Mouse (Mus musculus) kidney, adult 18-20 months (tissue): ENCODE measurements around the gene Fut2.
A peak's percentile ranks its signal among the peaks of the same experiment; 100 is the strongest.

ENCODE experiments used
- DNase-seq: peaks from one replicate; pipeline ENCODE4 v3.0.0; 2021

The Fut2 gene

DNA sequence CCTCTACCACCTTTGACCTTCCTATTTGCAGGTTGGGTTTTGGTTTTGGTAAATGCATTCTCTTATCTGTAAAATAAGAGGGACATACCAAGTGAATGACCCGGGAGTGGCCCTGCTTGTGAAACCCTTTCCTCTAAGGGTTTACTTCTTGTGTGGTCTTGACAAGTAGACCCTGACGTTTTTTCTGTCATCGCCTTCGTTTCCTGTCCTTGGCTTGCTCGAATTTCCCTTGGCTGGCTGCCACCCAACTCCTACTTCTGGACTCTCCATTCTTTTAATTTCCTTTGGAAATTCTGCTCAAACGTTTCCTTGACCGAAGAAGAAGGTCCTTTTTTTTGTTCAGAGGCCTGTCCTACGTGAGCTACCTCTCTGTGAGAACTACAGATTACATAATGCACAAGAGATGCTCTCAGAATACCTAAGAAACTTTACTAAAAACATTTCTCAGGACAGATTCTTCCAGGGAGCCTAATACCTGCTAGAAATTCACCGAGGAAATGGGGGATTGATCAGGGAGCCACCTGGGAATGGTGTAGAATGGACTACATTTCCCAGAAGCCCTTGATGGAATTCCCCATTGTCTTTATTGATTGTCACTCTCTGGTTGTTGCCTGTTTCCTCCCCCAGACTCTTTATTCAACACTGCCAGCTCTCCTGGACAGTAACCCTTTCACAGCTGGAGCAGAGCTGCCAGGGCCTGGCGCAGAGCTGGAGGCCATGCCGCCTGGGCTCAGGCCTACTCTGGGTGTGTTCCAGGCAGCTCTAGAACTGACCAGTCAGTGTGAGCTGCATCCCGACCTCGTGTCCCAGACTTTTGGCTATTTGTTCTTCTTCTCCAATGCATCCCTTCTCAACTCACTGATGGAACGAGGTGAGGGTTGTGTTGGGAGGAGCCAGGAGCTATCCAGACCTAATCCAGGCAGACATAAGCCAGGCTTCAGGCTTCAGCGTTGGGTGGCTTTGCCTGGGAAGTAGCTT is 30.2 kb downstream of the Fut2 start:
- DNase-seq, result no peak

DNA sequence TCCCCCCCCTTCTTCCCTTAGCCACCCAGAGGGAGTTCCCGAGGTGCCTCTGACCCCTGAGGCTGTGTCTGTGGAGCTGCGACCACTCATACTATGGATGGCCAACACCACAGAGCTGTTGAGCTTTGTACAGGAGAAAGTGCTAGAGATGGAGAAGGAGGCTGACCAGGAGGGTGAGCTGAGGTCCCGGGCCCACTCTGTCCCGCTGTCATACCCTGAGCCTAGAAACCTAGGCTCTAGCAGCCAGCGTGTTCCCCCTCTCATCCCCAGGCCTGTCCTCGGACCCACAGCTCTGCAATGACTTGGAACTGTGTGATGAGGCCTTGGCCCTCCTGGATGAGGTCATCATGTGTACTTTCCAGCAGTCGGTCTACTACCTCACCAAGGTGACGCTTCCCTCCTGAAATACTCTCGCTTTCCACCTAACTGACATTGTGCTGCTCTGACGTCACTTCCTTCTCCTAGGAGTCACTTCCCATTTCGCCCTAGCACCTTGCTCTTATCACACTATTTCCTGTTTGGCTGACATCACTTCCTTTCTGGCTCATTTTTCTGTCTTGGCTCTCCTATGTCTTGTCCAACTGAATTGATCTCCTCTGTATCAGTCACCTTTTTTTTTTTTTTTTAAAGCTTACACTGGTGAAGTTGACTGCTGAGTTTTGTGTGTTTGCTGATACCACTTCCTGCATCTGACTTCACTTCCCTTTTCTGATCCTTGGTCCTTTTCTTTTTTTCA is 31.1 kb downstream of the Fut2 start:
- no peak for DNase-seq

GRCm38 (mm10) chr7:45632499-45632898 is 33.7 kb downstream of the Fut2 start:
- DNase-seq, result no peak

DNA sequence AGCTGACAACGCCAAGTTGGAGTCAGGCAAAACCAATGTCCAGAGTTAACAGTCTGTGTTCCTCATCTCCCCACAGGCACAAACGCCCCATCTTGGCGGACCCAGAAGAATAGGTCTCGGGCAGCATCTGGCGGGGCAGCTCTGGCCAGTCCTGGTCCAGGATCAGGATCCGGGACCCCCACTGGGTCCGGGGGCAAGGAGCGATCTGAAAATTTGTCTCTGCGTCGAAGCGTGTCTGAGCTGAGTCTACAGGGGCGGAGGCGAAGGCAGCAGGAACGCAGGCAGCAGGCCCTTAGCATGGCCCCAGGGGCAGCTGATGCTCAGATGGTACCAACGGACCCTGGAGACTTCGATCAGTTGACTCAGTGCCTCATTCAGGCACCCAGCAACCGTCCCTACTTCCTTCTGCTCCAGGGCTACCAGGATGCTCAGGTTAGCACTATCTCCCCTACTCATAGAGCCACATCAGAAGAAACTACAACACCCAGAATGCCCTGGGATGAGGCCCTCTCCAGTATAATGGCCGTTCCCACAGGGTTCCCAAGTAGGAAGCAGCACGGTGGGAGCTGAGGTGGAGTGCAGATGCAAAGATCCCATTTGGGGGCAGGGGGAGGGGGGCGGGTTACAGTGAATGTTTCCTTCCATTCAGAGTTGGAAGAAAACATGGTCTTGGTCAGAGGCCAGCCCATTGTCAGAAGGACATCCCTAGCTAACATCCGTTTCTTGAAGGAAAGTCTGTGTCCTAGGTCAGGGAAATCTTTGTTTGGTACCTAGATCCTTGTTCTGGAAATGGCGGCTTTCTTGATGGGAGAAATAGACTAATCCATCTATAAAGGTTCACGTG is 35.9 kb downstream of the Fut2 start:
- no peak for DNase-seq

GRCm38 (mm10) chr7:45628364-45629294 is 37.6 kb downstream of the Fut2 start:
- peak; percentile 91 for DNase-seq

- peak; percentile 49 for DNase-seq
Observed at GRCm38 (mm10) chr7:45627261-45627660, 38.9 kb downstream of the Fut2 start, which contains the start of gene Rasip1. Gene Rasip1 (plus strand): TSS chr7:45627488.

DNA sequence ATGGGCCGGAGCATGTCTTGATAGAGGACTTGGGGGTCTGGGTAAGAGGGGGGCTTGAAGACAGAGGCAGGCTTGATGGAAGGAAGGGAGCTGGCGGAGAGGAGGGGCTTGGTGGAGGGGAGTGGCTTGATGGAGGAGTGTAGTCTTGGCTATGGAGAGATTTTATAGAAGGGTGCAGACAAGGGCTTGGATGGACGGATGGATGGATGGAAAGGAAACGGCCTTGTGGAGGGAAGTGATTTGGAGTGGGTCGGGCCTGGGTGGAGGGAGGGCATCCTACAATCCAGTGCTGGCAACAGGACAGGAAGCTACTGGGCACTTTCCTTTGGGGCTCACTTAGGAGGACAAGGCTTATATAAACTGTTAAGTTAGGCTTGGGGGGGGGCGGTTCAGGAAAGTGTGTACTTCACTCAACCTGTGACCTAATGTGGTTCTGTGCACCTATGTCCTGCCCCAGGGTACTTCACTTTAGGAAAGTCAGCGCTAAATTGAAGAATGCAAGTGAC is 39.6 kb downstream of the Fut2 start:
- no peak for DNase-seq

GRCm38 (mm10) chr7:45625481-45625880 is 40.7 kb downstream of the Fut2 start:
- DNase-seq, result no peak

GRCm38 (mm10) chr7:45624718-45625117 is 41.5 kb downstream of the Fut2 start:
- no peak for DNase-seq

DNA sequence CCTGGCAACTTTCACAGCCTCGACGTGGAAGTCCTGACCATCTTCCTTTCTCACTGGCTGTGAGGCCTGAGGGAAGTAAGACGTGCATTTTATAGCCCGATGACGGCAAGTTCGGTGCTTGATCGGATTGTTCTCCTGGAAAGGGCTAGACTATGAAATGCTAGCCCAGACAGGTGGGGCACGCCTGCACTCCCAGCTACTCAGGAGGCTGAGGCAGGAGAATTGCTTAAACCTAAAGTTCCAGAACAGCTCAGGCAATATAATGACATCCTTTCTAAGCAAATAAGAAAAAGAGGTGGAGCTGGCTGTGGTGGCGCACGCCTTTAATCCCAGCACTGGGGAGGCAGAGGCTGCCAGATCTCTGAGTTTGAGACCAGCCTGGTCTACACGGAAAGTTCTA is 42.7 kb downstream of the Fut2 start:
- no peak for DNase-seq

GRCm38 (mm10) chr7:45621443-45621842 is 44.8 kb downstream of the Fut2 start, which contains the start of gene Izumo1:
Gene Izumo1 (plus strand): TSS chr7:45621811.
- DNase-seq, result peak; percentile 52

DNA sequence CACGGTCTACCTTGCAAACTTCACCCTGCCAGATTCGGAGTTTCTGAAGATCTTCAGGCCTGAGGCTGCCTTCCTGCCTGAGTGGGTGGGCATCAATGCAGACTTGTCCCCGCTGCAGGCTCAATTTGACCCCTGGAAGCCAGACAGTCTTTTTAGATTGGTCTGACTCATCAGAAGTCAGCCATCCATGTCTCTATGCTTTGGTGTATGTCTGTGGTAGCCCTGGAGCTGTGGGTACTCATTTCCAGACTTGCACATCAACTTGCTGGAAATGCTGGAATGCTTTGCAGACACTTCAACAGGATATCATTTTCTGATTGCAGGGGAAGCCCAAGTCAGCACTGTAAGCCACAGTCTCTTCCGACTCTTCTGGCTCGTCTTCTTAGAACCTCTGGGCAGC is 46.6 kb downstream of the Fut2 start:
- DNase-seq, result no peak

- DNase-seq, result no peak
Observed at GRCm38 (mm10) chr7:45618316-45618715, 47.9 kb downstream of the Fut2 start.

GRCm38 (mm10) chr7:45617042-45617695 is 49.0 kb downstream of the Fut2 start, which contains the start of gene Fut1:
Gene Fut1 (plus strand): TSS chr7:45617289.
- no peak for DNase-seq

DNA sequence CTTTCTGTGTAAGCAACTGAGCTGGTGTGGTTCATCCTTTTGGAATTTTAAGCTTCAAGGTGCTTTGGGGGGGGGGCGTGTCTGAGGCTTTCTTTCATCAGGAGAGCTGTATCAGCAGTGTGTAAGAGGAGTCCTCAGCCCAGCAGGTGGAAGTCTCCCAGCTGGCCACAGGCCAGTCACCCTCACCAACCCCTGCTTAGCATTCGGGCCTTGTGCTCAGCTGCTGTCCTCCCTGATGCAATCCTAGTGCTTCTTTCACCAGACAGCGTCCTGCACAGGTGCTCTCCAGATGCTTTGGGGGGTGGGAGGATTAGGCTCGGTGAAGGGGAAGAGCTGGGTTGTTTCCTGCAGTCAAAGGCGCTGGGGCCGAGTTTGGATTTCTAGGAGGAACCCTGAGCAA is 49.9 kb downstream of the Fut2 start:
- DNase-seq, result no peak

- DNase-seq, result no peak
Observed at GRCm38 (mm10) chr7:45609511-45609910, 56.7 kb downstream of the Fut2 start.

GRCm38 (mm10) chr7:45605704-45606289 is 60.4 kb downstream of the Fut2 start:
- no peak for DNase-seq

DNA sequence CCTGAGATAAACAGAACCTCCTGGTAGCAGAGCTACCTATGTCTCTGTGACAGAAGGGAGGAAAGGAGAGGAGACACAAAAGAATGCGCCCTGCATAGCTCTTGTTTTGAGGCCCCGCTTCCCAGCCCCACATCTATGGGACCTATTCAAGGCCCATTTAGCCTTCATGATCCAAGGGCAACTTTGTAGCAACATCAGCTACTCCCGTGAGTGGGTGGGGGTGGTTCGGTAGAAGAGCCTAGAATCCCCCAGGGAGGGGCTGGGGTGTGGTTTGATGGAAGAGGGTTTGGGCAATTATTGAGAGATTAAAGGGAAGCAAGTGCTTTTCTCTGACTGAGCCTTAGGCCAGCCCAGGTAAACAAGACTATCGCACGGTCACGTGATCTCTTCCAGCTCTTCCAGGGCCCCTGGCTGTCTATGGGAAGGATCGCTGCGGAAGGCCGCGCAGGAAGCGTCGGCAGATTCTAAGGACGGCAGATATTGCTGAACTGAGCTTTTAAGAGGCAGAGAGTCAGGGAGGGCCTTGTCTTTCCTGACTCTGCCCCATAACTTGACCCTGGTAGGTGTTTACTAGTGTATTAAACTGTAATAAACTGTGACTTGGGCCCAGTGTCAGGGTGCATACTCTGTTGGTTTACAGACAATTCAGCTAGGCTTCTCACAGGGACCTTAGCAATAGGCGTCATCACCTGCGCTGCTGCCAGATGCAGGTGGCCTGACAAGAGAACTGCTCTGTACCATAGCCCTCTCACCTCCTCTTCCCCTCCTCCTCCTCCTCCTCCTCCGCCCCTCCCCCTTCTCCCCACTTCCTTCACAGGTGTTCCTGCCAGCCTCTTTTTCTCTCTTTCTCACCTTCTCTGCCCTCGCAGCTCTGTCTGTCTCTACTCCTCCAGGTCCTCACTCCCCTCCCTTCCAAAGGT is 67.0 kb downstream of the Fut2 start:
- no peak for DNase-seq
